Mouse (Mus musculus) kidney, postnatal 0 days (tissue): ENCODE results near the gene Pigw. TPM values are rescaled to one million over a fixed set of nuclear protein-coding genes. Genes with fewer than 3 reads are reported as not detected.
A peak's percentile ranks its signal among the peaks of the same experiment; 100 is the strongest.

Experiments used
- ATAC-seq: fragments of 200-750 bp; cut with Nextera tagmentation; replicated peaks from 2 replicates; pipeline ENCODE4 v1.8.0; 2017; ENCODE audit warnings: low read depth, moderate number of reproducible peaks, moderate TSS enrichment, moderate library complexity; ENCODE audit not compliant: low FRiP score
- DNase-seq: peaks from one replicate; pipeline ENCODE4 v3.0.0-alpha.2; 2016; ENCODE audit warnings: low spot score
- H3K27ac ChIP-seq: fragments of 300-500 bp; sonication (generic); 2 replicates; pipeline ENCODE4 v1.5.1; 2014; ENCODE audit warnings: mild to moderate bottlenecking
- H3K27me3 ChIP-seq: fragments of 300-500 bp; sonication (generic); 2 replicates; pipeline ENCODE4 v1.6.1; 2014; ENCODE audit warnings: low read length, mixed read lengths; ENCODE audit not compliant: insufficient read depth
- H3K36me3 ChIP-seq: fragments of 300-500 bp; sonication (generic); 2 replicates; pipeline ENCODE4 v1.6.1; 2014; ENCODE audit warnings: low read length, mixed read lengths; ENCODE audit not compliant: insufficient read depth
- H3K4me1 ChIP-seq: fragments of 300-500 bp; sonication (generic); replicated peaks from 2 replicates; pipeline ENCODE4 v1.6.1; 2014; ENCODE audit warnings: antibody characterized with exemption, low read length, mixed read lengths; ENCODE audit not compliant: insufficient read depth
- H3K4me2 ChIP-seq: fragments of 300-500 bp; sonication (generic); 2 replicates; pipeline ENCODE4 v1.6.1; 2014; ENCODE audit warnings: mild to moderate bottlenecking, low read length, moderate library complexity, mixed read lengths
- H3K4me3 ChIP-seq: fragments of 300-500 bp; sonication (generic); replicated peaks from 2 replicates; pipeline ENCODE4 v1.5.1; 2014; ENCODE audit warnings: low read depth, low read length
- H3K9ac ChIP-seq: fragments of 300-500 bp; sonication (generic); 2 replicates; pipeline ENCODE4 v1.6.1; 2014; ENCODE audit warnings: low read depth, low read length
- H3K9me3 ChIP-seq: fragments of 300-500 bp; sonication (generic); replicated peaks from 2 replicates; pipeline ENCODE4 v1.6.1; 2016; ENCODE audit warnings: low read length, inconsistent platforms, mixed read lengths
- CTCF ChIP-seq: IDR thresholded peaks from 2 replicates; pipeline ENCODE4 v1.5.1; 2016; ENCODE audit warnings: antibody characterized with exemption, low read depth, mild to moderate bottlenecking, moderate library complexity
- WGBS: fragments of 180-500 bp; shearing (Covaris S2); extraction: QIAGEN DNeasy Blood & Tissue Kit; methylation state at CpG from one replicate; pipeline ENCODE4 v1.1.7; 2014; 5-methylcytosine and 5-hydroxymethylcytosine counted together
- polyA plus RNA-seq: library from polyadenylated mRNA; unstranded; fragments of >200 nt; fragmentation: Nextera tagmentation; extraction: Ambion mirVana; gene quantifications from 2 replicates; pipeline ENCODE4 v1.2.1, GENCODE M21; 2015

Pigw gene
- polyA plus RNA-seq, 1 experiment from 2014 or later, result 2.7 TPM

GRCm38 (mm10) chr11:84873042-84873833 is 6.8 kb downstream of the Pigw start:
- no peaks in the 10 kb centered on the region for H3K9me3 ChIP-seq
- no peak overlapping the region for H3K4me2 ChIP-seq
- ATAC-seq, result no peak
- 76% methylated on average over 1 of the region's 1 CpGs for WGBS
- TF ChIP-seq CTCF, result no peak
- H3K4me3 ChIP-seq, result no peak overlapping the region
- H3K36me3 ChIP-seq, result peaks cover 3% of the 10 kb centered on the region; the same call in 1 of the 2 replicates
- no peak overlapping the region for H3K27ac ChIP-seq
- H3K4me1 ChIP-seq, result peaks cover 3% of the 10 kb centered on the region; the same call in 1 of the 2 replicates
- no peaks in the 10 kb centered on the region for H3K27me3 ChIP-seq
- no peak for DNase-seq
- no peak overlapping the region for H3K9ac ChIP-seq

GRCm38 (mm10) chr11:84871548-84872069 is 8.5 kb downstream of the Pigw start:
- Histone ChIP-seq H3K4me3 (peak overlapping the region; percentile 85), H3K9me3 (no peaks in the 10 kb centered on the region), H3K9ac (peak overlapping the region; percentile 97), H3K4me1 (peaks cover 10% of the 10 kb centered on the region; the same call in 1 of the 2 replicates), H3K27me3 (no peaks in the 10 kb centered on the region), H3K36me3 (peaks cover 3% of the 10 kb centered on the region; the same call in 1 of the 2 replicates), H3K27ac (peak overlapping the region; percentile 100), H3K4me2 (peak overlapping the region; percentile 71)
- no peak for TF ChIP-seq CTCF
- WGBS, result 65% methylated on average over 4 of the region's 4 CpGs
- ATAC-seq (no peak), DNase-seq (no peak)

DNA sequence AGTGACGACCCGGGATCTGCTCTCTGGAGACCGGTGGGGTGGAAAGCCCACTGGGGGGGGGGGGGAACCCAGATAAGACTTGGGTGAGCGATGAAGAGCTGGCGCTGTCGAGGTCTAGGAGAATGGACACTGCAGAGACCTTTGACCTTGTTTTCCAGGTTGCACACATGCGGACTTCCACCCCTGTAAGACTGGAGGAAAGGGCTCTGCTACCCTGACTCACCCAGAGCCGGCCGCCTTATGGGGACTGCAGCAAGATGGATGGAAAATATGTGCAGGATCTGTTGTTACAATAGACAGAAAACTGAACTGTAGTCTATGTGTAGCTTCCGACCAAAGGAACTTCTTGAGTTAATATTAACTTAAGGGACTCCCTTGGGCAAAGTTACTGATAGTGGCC is 9.0 kb downstream of the Pigw start:
- Histone ChIP-seq H3K36me3 (no peaks in the 10 kb centered on the region), H3K27ac (peak overlapping the region; percentile 100), H3K4me1 (peaks cover 10% of the 10 kb centered on the region; the same call in 1 of the 2 replicates), H3K4me2 (peak overlapping the region; percentile 71), H3K9ac (peak overlapping the region; percentile 97), H3K4me3 (peak overlapping the region; percentile 85), H3K9me3 (no peaks in the 10 kb centered on the region), H3K27me3 (no peaks in the 10 kb centered on the region)
- peak; percentile 64 for ATAC-seq
- DNase-seq, result peak; percentile 71
- TF ChIP-seq CTCF, result no peak
- WGBS, result 0% methylated on average over 10 of the region's 10 CpGs

DNA sequence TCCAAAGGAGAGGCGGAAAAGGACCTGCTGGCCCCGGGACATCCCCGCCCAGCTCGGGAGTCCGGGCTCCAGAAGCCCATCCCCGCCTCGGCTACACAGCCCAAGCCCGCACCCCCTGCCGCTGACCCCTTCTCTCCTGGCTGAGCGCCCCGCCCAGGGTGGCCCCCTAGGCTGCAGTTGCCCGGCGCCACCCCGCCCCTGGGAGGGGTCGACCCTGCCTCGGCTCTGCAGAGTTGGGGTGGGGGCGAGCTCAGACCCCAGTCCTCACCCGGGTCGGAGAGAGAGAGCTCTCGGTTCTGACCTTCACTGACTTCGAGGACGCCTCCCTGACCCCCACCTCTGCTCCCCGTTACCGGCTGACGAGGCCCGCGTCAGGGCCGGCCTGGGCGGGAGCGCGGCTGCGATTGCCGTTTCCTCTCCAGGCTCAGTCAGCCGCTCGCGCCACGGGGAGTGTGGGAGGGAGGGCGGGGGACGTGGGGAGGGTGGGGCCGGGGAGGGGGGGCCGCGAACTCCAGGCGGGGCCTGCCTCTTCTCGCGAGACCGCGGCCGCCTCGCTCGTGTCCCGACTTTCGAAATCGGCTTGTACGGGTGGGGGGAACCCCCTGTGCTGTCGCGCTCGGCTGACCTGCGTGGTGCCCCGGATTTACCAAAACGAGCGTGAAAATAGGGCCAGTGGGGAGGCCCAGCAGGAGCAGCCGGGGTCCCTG is 9.6 kb downstream of the Pigw start, which contains the start of gene Ggnbp2:
Ggnbp2 (minus strand) TSS at position 481 of the 707 bp plus-strand sequence.
- Histone ChIP-seq H3K27me3 (no peaks in the 10 kb centered on the region), H3K27ac (peak within 1 kb of the TSS; percentile 100), H3K4me2 (peak within 1 kb of the TSS; percentile 85), H3K4me3 (peak within 1 kb of the TSS; percentile 85), H3K9me3 (no peaks in the 10 kb centered on the region), H3K36me3 (no peaks in the 10 kb centered on the region), H3K9ac (peak within 1 kb of the TSS; percentile 97), H3K4me1 (peaks cover 10% of the 10 kb centered on the region; the same call in 1 of the 2 replicates)
- DNase-seq, result peak; percentile 92
- peak; percentile 87 for ATAC-seq
- TF ChIP-seq CTCF, result 0 out of 2 replicates have a peak, but pooled peaks have one; percentile 6
- WGBS, result under 1% methylated on average over 50 of the region's 62 CpGs

DNA sequence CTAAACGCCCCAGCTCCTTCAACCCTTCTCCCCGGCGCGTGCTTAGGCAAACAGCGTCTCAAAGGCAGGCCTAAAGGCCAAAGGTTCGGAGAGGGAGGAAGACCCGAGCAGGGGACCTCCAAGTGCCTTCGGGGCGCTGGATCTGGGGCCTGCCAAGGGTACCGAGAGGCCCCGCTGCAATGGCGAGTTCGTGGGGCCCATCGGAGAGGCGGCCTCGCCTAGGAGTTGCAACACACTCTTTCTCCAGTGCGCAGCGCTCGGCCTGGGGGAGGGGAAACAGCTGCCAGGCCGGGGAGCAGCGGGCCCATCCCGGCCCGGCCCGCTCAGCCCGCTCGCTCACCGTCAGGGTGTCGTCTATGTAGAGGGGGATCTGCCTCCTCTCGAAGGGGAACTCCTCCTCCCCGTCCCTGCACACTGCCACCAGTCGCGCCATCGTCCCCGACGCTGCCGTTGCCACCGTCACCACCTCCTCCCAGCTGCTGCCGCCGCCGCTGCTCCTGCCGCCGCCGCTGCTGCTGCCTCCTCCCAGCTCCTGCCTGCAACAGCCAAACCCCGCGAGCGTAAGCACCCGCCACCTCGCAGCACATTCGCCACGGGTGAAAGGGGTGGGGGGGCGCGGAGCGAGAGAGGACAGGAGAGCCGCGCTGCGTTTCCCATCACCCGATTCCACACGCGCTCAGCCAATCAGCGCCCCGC is 10.4 kb downstream of the Pigw start:
- 2% methylated on average over 44 of the region's 61 CpGs for WGBS
- TF ChIP-seq CTCF, result no peak
- no peaks in the 10 kb centered on the region for H3K9me3 ChIP-seq
- H3K27me3 ChIP-seq, result no peaks in the 10 kb centered on the region
- H3K27ac ChIP-seq, result peak overlapping the region; percentile 93
- DNase-seq (peak; percentile 97), ATAC-seq (peak; percentile 79)
- no peaks in the 10 kb centered on the region for H3K36me3 ChIP-seq
- peak overlapping the region; percentile 85 for H3K4me3 ChIP-seq
- H3K9ac ChIP-seq, result peak overlapping the region; percentile 92
- H3K4me2 ChIP-seq, result peak overlapping the region; percentile 85
- peaks cover 10% of the 10 kb centered on the region; the same call in 1 of the 2 replicates for H3K4me1 ChIP-seq
